Mouse (Mus musculus): ENCODE measurements around the gene Capn12. TPM values are rescaled to one million over a fixed set of nuclear protein-coding genes. Genes with fewer than 3 reads are reported as not detected.

Capn12 gene
- polyA plus RNA-seq, 1 experiment = not detected

GRCm38 (mm10) chr7:28921722-28922465, 40.7 kb downstream of the Capn12 start:
- WGBS = 81% methylated on average over 8 of the region's 8 CpGs
- peaks cover 73% of the 10 kb centered on the region for H3K4me1 ChIP-seq (ENCODE audit: control insufficient read depth, insufficient read depth, low read length)
- TF ChIP-seq CTCF (IDR thresholded peaks at IDR 0.05; ENCODE audit: insufficient read depth, low read depth, low read length) (no peak), POLR2A (IDR thresholded peaks at IDR 0.05; ENCODE audit: insufficient read depth, low read depth, low read length) (no peak)
- H3K4me3 ChIP-seq (ENCODE audit: insufficient read depth, low read depth, low read length) = no peak overlapping the region
- peak overlapping the region; percentile 66 for H3K27ac ChIP-seq (ENCODE audit: insufficient read depth, low read depth, low read length)

GRCm38 (mm10) chr7:28922606-28923005, 41.4 kb downstream of the Capn12 start:
- Histone ChIP-seq H3K4me1 (ENCODE audit: control insufficient read depth, insufficient read depth, low read length) (peaks cover 66% of the 10 kb centered on the region), H3K27ac (ENCODE audit: insufficient read depth, low read depth, low read length) (peak overlapping the region; percentile 52; the same call in 1 of the 2 replicates), H3K4me3 (ENCODE audit: insufficient read depth, low read depth, low read length) (no peak overlapping the region)
- no peak for TF ChIP-seq POLR2A (IDR thresholded peaks at IDR 0.05; ENCODE audit: insufficient read depth, low read depth, low read length)
- no peak for TF ChIP-seq CTCF (IDR thresholded peaks at IDR 0.05; ENCODE audit: insufficient read depth, low read depth, low read length)
- WGBS = 67% methylated on average over 4 of the region's 4 CpGs

GRCm38 (mm10) chr7:28923865-28924291, 42.7 kb downstream of the Capn12 start:
- 44% methylated on average over 4 of the region's 4 CpGs for WGBS

GRCm38 (mm10) chr7:28924802-28925201, 43.6 kb downstream of the Capn12 start:
- peaks cover 55% of the 10 kb centered on the region for H3K4me1 ChIP-seq (ENCODE audit: control insufficient read depth, insufficient read depth, low read length)
- no peak overlapping the region for H3K27ac ChIP-seq (ENCODE audit: insufficient read depth, low read depth, low read length)
- WGBS = 84% methylated on average over 3 of the region's 3 CpGs
- no peak for TF ChIP-seq CTCF (IDR thresholded peaks at IDR 0.05; ENCODE audit: insufficient read depth, low read depth, low read length)
- TF ChIP-seq POLR2A (IDR thresholded peaks at IDR 0.05; ENCODE audit: insufficient read depth, low read depth, low read length) = no peak
- no peak overlapping the region for H3K4me3 ChIP-seq (ENCODE audit: insufficient read depth, low read depth, low read length)

More at GRCm38 (mm10) chr7:28923865-28924291, 42.7 kb downstream of the Capn12 start:
- TF ChIP-seq CTCF (IDR thresholded peaks at IDR 0.05; ENCODE audit: insufficient read depth, low read depth, low read length) (no peak), POLR2A (IDR thresholded peaks at IDR 0.05; ENCODE audit: insufficient read depth, low read depth, low read length) (no peak)
- H3K4me3 ChIP-seq (ENCODE audit: insufficient read depth, low read depth, low read length) = no peak overlapping the region
- peaks cover 53% of the 10 kb centered on the region for H3K4me1 ChIP-seq (ENCODE audit: control insufficient read depth, insufficient read depth, low read length)
- H3K27ac ChIP-seq (ENCODE audit: insufficient read depth, low read depth, low read length) = peak overlapping the region; percentile 52; the same call in 1 of the 2 replicates

GRCm38 (mm10) chr7:28925317-28925716, 44.1 kb downstream of the Capn12 start:
- TF ChIP-seq CTCF (IDR thresholded peaks at IDR 0.05; ENCODE audit: insufficient read depth, low read depth, low read length) = no peak
- TF ChIP-seq POLR2A (IDR thresholded peaks at IDR 0.05; ENCODE audit: insufficient read depth, low read depth, low read length) = no peak
- 48% methylated on average over 9 of the region's 9 CpGs for WGBS
- no peak overlapping the region for H3K27ac ChIP-seq (ENCODE audit: insufficient read depth, low read depth, low read length)
- no peak overlapping the region for H3K4me3 ChIP-seq (ENCODE audit: insufficient read depth, low read depth, low read length)
- peaks cover 56% of the 10 kb centered on the region for H3K4me1 ChIP-seq (ENCODE audit: control insufficient read depth, insufficient read depth, low read length)

- WGBS = 60% methylated on average over 2 of the region's 2 CpGs
- Histone ChIP-seq H3K4me3 (ENCODE audit: insufficient read depth, low read depth, low read length) (no peak overlapping the region), H3K27ac (ENCODE audit: insufficient read depth, low read depth, low read length) (no peak overlapping the region), H3K4me1 (ENCODE audit: control insufficient read depth, insufficient read depth, low read length) (peaks cover 58% of the 10 kb centered on the region)
- TF ChIP-seq POLR2A (IDR thresholded peaks at IDR 0.05; ENCODE audit: insufficient read depth, low read depth, low read length) = no peak
Measured at GRCm38 (mm10) chr7:28926172-28926571, 45.0 kb downstream of the Capn12 start.

- TF ChIP-seq CTCF (IDR thresholded peaks at IDR 0.05; ENCODE audit: insufficient read depth, low read depth, low read length) (no peak), POLR2A (IDR thresholded peaks at IDR 0.05; ENCODE audit: insufficient read depth, low read depth, low read length) (no peak)
- Histone ChIP-seq H3K4me3 (ENCODE audit: insufficient read depth, low read depth, low read length) (no peak overlapping the region), H3K4me1 (ENCODE audit: control insufficient read depth, insufficient read depth, low read length) (peaks cover 49% of the 10 kb centered on the region), H3K27ac (ENCODE audit: insufficient read depth, low read depth, low read length) (peak overlapping the region; percentile 88)
- WGBS = 44% methylated on average over 3 of the region's 3 CpGs
Measured at GRCm38 (mm10) chr7:28929381-28929780, 48.2 kb downstream of the Capn12 start.

- TF ChIP-seq POLR2A (IDR thresholded peaks at IDR 0.05; ENCODE audit: insufficient read depth, low read depth, low read length) = no peak
- TF ChIP-seq CTCF (IDR thresholded peaks at IDR 0.05; ENCODE audit: insufficient read depth, low read depth, low read length) = no peak
- peaks cover 41% of the 10 kb centered on the region for H3K4me1 ChIP-seq (ENCODE audit: control insufficient read depth, insufficient read depth, low read length)
- H3K27ac ChIP-seq (ENCODE audit: insufficient read depth, low read depth, low read length) = peak overlapping the region; percentile 93
- no peak overlapping the region for H3K4me3 ChIP-seq (ENCODE audit: insufficient read depth, low read depth, low read length)
- 16% methylated on average over 5 of the region's 5 CpGs for WGBS
Measured at GRCm38 (mm10) chr7:28930320-28931031, 49.3 kb downstream of the Capn12 start.
